Comparison of ENCODE assay signal across 25 mouse cellular contexts in the genomic region with DNA sequence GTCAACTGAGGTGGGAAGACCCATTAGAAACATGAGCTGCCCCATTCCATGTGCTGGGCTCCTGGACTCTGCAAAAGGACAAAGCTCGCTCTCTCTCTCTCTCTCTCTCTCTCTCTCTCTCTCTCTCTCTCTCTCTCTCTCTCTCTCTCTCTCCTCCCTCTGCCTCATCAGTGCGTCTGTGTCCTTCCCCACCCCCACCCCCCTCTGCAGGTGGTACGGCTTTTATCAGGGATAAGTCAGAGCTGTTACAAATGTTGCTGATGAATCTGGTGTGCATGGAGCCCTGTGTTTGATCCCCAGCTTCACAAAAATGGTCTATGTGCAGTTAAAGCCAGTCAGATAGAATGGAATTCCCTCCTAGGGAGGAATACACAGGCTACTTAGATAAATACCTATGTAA.
"Had no signal": no experiment of that assay in that cellular context is flagged by ENCODE, and none has a peak within 500 bp of the region (broad histone marks: within the 10 kb centered on the region; RNA-seq: fewer than 3 reads in every experiment).

No protein-coding gene starts in this region.

- H3K36me3 ChIP-seq: heart, embryonic 13.5 days; heart, embryonic 15.5 days; hindbrain, embryonic 13.5 days; hindbrain, embryonic 15.5 days; kidney, embryonic 15.5 days; limb, embryonic 13.5 days; limb, embryonic 15.5 days; liver, embryonic 12.5 days had no signal

- H3K4me1 ChIP-seq: hindbrain, embryonic 13.5 days; hindbrain, embryonic 15.5 days; kidney, embryonic 15.5 days; limb, embryonic 13.5 days; limb, embryonic 15.5 days; liver, embryonic 12.5 days had no signal

- H3K27ac ChIP-seq: heart, adult 2 months; heart, embryonic 13.5 days; heart, embryonic 15.5 days; hindbrain, embryonic 13.5 days; hindbrain, embryonic 15.5 days; hindbrain, postnatal 0 days; kidney, embryonic 15.5 days; kidney, postnatal 0 days; limb, embryonic 13.5 days; limb, embryonic 15.5 days; liver, embryonic 12.5 days; liver, embryonic 14.5 days had no signal

- DNase-seq: gastrocnemius, postnatal 14 days; gastrocnemius, postnatal 36 days; heart, adult 11 months; heart, adult 2 months; heart, postnatal 14 days; heart, postnatal 36 days; kidney, adult 11 months; kidney, adult 2 months; kidney, adult 9 months; kidney, postnatal 14 days; kidney, postnatal 36 days; layer of hippocampus, adult 9-11 months; layer of hippocampus, postnatal 36 days; left cerebral cortex, postnatal 4 days had no signal

- H3K27me3 ChIP-seq: heart, embryonic 13.5 days; heart, embryonic 15.5 days; hindbrain, embryonic 13.5 days; hindbrain, embryonic 15.5 days; kidney, embryonic 15.5 days; limb, embryonic 13.5 days; limb, embryonic 15.5 days; liver, embryonic 12.5 days had no signal

- H3K9me3 ChIP-seq: heart, embryonic 13.5 days; heart, embryonic 15.5 days; hindbrain, embryonic 13.5 days; hindbrain, embryonic 15.5 days; kidney, embryonic 15.5 days; limb, embryonic 13.5 days; limb, embryonic 15.5 days; liver, embryonic 12.5 days had no signal

- H3K4me3 ChIP-seq: heart, adult 2 months; heart, embryonic 13.5 days; heart, embryonic 15.5 days; hindbrain, embryonic 13.5 days; hindbrain, embryonic 15.5 days; kidney, embryonic 15.5 days; limb, embryonic 13.5 days; limb, embryonic 15.5 days; liver, embryonic 12.5 days had no signal

- H3K9ac ChIP-seq: heart, embryonic 13.5 days; heart, embryonic 15.5 days; hindbrain, embryonic 13.5 days; hindbrain, embryonic 15.5 days; kidney, embryonic 15.5 days; limb, embryonic 13.5 days; limb, embryonic 15.5 days; liver, embryonic 12.5 days; liver, embryonic 14.5 days had no signal
